14 mouse cellular contexts compared by ENCODE assay signal in the genomic region with DNA sequence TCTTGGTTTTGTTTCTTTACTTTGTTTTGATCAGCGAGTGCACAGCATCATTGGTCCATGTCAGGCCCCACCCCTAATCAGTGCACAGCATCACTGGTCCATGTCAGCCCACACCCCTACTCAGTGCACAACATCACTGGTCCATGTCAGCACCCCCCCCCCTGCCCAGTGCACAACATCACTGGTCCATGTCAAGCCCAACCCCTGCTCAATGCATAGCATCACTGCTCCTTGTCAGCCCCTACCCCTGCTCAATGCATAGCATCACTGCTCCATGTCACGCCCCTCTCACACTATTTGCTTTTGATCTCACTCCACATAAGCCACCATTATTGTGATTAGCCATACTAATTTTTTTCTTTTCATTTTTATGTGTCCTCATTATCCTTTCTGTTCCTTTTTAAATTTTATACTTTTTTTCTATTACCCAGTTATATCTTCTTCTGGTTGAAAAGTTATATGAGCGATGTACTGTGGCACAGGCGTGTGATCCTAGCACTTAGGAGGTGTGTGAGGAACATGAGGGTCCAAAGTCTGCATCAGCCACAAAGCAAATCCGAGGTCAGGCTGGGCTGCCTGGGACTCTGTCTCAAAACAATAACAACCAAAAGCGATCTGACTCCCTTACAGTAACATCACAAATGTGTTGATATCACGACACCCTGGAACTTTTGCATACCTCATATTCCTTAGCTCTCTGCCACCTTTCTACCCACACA.
"Had no signal": no experiment of that assay in that cellular context is flagged by ENCODE, and none has a peak within 500 bp of the region (broad histone marks: within the 10 kb centered on the region; RNA-seq: fewer than 3 reads in every experiment).

No protein-coding gene starts in this region.

- H3K27ac ChIP-seq: hindbrain, postnatal 0 days; limb, embryonic 15.5 days; liver, embryonic 13.5 days; lung, embryonic 15.5 days; macrophage; neural tube, embryonic 12.5 days had no signal

- H3K9ac ChIP-seq: limb, embryonic 15.5 days; liver, embryonic 13.5 days; liver, postnatal 0 days; lung, embryonic 15.5 days; neural tube, embryonic 12.5 days had no signal

- DNase-seq: kidney, adult 18-20 months; layer of hippocampus, adult 9-11 months; layer of hippocampus, postnatal 36 days; liver, embryonic 13.5 days; liver, postnatal 0 days; lung, postnatal 14 days; midbrain, embryonic 14.5 days; thymus, postnatal 36 days had no signal

- H3K36me3 ChIP-seq: limb, embryonic 15.5 days; liver, embryonic 13.5 days; lung, embryonic 15.5 days; neural tube, embryonic 12.5 days had no signal

- H3K27me3 ChIP-seq: limb, embryonic 15.5 days; liver, embryonic 13.5 days; lung, embryonic 15.5 days; megakaryocyte, embryonic 14.5 days; neural tube, embryonic 12.5 days had no signal

- H3K4me3 ChIP-seq: limb, embryonic 15.5 days; liver, embryonic 13.5 days; lung, embryonic 15.5 days; megakaryocyte, embryonic 14.5 days; neural tube, embryonic 12.5 days had no signal

- ATAC-seq: hindbrain, postnatal 0 days; liver, postnatal 0 days had no signal

- H3K4me1 ChIP-seq: limb, embryonic 15.5 days; liver, embryonic 13.5 days; lung, embryonic 15.5 days; megakaryocyte, embryonic 14.5 days; neural tube, embryonic 12.5 days had no signal

- H3K9me3 ChIP-seq: limb, embryonic 15.5 days; lung, embryonic 15.5 days; megakaryocyte, embryonic 14.5 days; neural tube, embryonic 12.5 days had no signal

- H3K4me2 ChIP-seq: limb, embryonic 15.5 days; liver, embryonic 13.5 days; lung, embryonic 15.5 days; neural tube, embryonic 12.5 days had no signal
